Mouse (Mus musculus) T-cell, adult 2 months (primary cell): Measurements from ENCODE around the gene Fads2.
"Not testable (repeated sequence)": the region's sequence is repeated elsewhere in the genome, so short reads cannot be mapped to it uniquely, and the experiment has no call there.

ENCODE experiments used
- DNase-seq: peaks from one replicate; pipeline ENCODE4 v3.0.0; 2022; ENCODE audit warnings: low spot score

Fads2 gene

DNA sequence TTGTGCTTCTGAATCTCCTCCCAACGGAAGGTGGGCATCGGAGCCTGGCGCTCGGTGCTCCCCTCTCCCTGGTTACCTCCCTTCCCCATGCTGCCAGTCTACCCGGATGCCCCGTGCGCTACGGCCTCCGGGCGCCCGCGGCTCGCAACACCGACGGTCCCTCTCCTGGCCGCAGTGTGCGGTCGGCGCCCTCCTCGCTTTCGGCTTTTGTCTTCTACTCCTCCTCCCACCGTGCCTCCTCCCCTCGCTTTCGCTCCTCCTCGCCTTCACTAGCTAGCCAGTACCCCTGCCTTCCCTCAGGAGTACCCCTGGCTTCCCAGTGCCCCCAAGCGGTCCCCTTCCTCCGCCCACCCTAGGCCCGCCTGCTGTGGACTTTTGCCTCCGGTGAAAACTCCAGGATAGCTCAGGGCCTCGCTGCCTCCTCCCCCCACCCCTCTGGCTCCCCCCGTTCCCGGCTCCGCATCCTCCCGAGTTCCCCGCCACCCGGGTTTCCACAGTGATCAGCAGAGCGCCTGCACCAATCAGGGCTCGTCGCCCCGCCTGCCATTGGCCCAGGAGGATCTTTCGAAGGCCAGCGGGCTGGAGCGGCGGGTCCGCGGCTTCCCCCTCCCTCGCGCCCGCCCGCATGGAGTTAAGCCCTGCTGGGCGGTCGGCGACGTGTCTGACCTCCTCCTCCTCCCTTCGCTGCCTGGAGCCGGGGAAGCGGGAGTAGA is at the start of gene Fads2:
Gene Fads2, minus strand, starts transcription at position 406 of the 713 bp plus-strand sequence.
- no peak for DNase-seq

- no peak for DNase-seq
Observed at GRCm38 (mm10) chr19:10149189-10149588, 47.6 kb upstream of the Fads2 start.

DNA sequence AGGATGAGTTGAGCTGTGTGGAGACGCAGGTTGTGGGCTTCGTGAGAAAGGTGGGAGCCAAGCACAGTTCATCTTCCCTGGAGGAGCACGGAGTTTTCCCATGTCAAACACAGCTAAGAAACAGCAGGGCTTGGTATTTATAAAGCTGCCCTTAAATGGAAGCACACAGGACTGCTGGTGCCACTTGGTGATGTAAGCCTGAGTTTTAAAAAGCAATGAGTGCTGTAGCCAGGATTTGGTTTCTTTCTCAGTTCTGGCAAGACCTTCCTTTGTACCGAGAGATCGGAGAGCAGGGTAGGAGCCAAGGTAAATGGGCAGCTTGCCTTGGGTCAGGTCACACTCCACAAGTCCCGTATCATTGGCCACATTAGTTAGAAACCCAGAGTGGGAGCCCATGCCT is 47.0 kb upstream of the Fads2 start:
- DNase-seq, result no peak

GRCm38 (mm10) chr19:10144464-10144863 is 42.9 kb upstream of the Fads2 start:
- DNase-seq, result no peak

DNA sequence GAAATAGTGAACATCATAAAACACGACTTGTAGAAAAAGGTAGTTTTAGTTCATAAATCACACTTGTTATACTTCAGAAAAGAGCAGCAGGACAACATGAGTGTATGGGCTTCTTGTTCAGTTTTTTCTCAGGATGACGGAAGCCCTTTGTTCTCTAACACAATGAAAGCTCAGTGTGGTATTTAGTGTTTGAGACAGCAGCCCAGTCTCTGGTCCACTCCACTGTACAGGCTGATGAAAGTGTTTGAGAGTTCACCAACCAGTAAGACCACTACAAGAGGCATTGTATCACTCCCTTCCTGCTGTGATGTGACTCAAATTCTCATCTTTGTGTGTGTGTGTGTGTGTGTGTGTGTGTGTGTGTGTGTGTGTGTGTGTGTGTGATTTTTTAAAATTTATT is 42.1 kb upstream of the Fads2 start:
- DNase-seq, result no peak

- DNase-seq, result no peak
Observed at GRCm38 (mm10) chr19:10139736-10140135, 38.2 kb upstream of the Fads2 start.

DNA sequence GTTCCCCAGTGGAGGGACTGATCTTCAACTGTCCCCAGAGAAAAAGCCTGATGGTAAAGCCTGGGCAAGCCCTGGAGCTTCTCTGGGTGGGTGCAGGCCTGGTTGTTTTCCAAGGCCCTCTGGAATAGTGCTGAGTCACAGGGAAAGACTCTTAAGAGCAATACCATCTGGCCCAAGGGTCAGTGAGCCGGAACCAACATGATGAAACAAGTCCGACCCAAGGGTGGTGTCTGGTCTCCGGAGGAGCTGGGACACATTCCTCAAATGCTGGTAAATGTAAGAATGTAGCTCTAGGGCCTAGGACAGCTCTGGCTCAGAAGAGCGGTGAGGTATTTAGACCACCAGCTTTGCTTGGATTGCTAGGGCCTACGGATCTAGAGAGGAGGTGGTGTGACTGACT is 35.9 kb upstream of the Fads2 start:
- no peak for DNase-seq

- no peak for DNase-seq
Observed at GRCm38 (mm10) chr19:10134692-10135091, 33.1 kb upstream of the Fads2 start.

DNA sequence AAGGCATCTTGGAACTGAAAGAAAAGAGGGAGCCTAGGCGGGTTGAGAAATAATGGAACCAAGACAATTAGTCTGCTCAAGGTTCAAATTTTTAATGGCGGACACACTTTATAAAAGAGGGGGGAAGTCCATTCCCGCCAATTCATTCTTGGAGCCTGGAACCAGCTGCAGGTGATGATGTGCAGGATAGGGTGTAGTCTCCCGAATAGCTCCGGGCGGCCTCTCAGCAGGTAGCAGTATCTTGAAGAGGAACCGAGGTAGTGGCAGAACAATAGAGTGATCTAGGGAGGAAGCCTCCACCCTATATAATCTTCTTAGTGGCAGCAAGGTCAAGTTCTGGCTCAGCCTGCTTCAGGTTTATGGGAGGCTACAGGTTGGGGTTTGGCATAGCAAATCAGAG is 28.0 kb upstream of the Fads2 start:
- DNase-seq, result not testable (repeated sequence)

GRCm38 (mm10) chr19:10126479-10127250 is 25.1 kb upstream of the Fads2 start:
- DNase-seq, result no peak

GRCm38 (mm10) chr19:10123892-10124634 is 22.5 kb upstream of the Fads2 start:
- no peak for DNase-seq

DNA sequence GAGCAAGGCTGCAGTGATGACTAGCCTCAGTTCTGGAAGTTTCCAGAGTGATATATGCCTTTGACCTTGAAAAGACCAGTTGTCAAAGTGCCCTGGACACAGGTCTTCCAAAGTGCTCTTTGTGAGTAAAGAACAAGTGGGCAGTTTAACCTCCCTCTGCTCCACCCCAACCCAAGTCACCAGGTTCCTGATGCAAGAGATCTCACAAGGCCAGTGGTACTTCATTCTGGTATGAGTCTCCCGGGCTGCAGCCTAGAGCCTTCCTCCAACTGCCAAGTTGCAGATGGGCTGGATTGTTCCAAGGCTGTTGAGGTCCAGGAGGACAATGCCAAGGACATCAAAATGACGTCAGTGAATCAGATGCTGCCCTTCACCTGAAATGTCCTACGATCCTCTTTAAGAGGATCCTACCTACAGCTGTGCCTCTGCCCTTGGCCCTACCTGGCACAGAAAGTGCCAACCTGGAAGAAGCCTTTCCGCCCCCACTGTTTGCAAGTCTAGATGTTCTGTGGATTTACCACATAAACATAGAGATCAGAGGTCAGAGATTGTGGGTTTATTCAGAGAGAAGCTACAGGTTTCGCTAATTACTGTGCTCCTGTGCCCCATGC is 20.6 kb upstream of the Fads2 start:
- DNase-seq, result no peak

DNA sequence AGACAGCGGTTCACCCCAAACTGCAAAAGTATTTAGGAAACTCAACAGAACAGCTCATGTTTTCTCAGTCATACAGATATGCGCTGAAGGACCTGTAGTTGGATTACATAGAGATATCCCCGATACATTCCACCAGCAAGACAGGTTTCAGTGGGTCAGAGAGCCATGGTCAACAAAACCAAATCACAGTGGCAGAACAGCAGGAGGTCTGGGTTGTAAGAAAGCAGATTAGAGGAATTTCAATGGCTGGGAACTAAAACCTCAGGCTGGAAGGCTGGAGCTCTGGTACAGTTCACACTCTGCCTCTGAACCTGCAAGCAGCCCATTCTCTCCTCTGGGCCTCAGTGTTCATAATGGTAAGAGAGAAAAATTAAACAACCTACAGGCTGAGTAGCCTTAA is 15.1 kb upstream of the Fads2 start:
- no peak for DNase-seq

GRCm38 (mm10) chr19:10115373-10116158 is 14.0 kb upstream of the Fads2 start:
- DNase-seq, result no peak

DNA sequence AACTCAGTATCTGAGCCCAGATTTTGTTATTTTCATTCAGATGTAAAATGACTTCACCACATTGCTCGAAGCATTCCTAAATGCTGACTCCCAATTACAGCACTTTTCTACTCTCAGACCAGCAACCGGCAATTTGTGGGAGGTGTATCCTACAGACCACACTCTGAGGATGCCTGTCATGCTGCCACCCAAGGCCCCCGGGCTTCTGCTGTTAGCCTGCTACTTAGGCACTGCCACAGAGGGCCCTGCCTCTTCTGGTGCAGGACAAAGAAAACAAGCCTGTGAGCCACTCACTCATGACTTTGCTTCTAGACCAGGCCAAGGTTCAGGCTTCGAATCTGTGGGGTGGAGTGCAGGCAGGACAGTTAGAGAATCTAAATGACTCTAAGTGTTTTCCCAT is 11.4 kb upstream of the Fads2 start:
- no peak for DNase-seq

- no peak for DNase-seq
Observed at GRCm38 (mm10) chr19:10108666-10109065, 7.1 kb upstream of the Fads2 start.

- no peak for DNase-seq
Observed at GRCm38 (mm10) chr19:10108129-10108528, 6.6 kb upstream of the Fads2 start.

DNA sequence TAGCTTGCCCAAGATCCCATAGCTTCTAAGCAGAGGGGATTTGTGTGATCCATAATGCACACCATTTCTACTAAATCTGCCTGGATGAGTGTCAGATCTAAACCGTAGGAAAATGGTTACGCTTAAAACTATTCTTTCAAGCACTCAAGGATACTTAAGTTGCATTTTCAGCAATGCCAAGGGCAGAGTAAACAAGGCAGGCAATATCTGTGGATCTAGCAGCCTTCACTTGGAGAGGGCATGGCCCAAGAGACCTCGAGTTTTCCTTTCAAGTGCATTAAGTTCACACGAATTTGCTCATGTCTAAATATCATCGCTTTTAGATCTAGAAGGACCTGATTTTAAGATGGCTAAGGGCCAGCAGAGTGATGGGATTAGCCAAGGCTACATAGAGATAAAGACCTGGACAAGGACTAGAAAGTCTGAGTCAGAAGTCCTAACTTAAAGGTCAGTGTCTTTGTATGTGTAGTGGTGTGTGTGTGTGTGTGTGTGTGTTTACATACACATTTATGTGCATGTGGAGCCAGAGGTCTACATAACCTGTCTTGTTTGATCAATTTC is 5.6 kb upstream of the Fads2 start:
- no peak for DNase-seq

DNA sequence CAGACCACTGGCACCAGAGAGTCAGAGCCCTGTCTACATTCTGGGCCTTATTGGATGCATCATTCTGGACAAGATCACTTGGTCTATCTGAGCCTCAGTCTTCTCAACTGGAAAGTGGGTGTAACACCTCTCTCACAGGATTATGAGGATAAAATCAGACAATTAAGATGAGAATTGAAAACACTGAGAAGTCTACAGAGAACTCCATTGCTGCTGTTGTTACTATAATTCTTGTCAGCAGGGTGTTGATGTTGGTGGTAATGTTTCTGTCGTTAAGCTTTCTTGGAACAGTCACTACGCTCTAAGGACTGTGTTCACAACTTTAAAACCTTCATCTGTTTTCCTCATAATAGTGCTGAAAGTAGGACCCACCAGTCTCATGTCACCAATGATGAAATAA is 5.1 kb upstream of the Fads2 start:
- no peak for DNase-seq

DNA sequence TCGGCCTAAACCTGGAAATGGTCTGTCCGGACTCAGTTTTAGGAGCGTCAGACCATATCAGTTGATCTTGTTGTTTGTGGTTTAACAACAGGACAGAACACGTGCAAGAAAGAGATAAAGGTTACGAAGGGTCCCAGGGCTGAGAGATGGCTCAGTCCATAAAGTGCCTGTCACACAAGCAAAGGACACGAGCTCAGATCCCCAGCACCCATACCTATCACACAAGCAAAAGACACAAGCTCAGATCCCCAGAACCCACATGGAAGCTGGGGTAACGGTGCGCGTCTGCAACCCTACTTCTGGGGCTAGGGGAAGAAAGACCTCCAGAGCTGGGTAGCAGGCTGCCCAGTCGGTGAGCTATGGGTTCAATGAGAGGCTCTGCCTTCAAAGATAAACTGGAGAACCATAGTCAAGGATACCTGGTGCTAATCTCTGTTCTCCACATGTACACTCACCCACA is 3.5 kb upstream of the Fads2 start:
- DNase-seq, result no peak

DNA sequence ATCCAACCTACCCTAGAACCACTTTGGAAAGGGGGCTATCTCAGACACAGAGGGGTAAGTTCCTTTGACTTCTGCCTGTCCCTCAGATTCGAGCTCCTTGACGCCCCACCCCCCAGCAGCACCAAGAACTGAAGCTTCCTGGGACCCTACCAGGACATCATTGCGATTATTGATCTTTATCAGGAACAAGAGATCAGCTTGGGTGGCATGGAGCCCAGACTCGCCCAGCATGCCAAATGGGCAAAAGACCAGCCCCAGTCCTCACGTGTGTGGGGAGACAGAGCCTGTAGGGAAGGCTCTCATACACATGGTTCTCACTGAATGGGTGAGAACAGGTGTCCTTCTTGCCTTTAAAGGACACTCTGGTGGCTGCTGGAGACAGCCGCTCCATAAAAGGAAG is 2.7 kb upstream of the Fads2 start:
- no peak for DNase-seq
